Mouse (Mus musculus): ENCODE measurements around the gene Pbsn. TPM values are rescaled to one million over a fixed set of nuclear protein-coding genes. Genes with fewer than 3 reads are reported as not detected.

The Pbsn gene
- not detected for polyA plus RNA-seq (2014; fragmentation: Illumina TruSeq; extraction: RNeasy Lipid Tissue Mini Kit (QIAGEN cat#74804); ENCODE audit: low read depth, low replicate concordance)

GRCm38 (mm10) chrX:77853523-77853922, at the start of gene Pbsn:
Gene Pbsn (minus strand): TSS chrX:77853623.

GRCm38 (mm10) chrX:77864458-77864857, 11.0 kb upstream of the Pbsn start, which contains the start of gene Gm14744:
Gene Gm14744 (plus strand): TSS chrX:77864758.

GRCm38 (mm10) chrX:77796238-77796835, 57.1 kb downstream of the Pbsn start, which contains the start of gene Prkx:
Gene Prkx (minus strand): TSS chrX:77796278.

Other genes with a start within 250 kb of the Pbsn start
- gene Prkx, start 57.3 kb downstream of the Pbsn start, polyA plus RNA-seq (2014; fragmentation: Illumina TruSeq; extraction: RNeasy Lipid Tissue Mini Kit (QIAGEN cat#74804); ENCODE audit: low read depth, low replicate concordance), result 82.0 TPM
- gene Gm14744, start 11.1 kb upstream of the Pbsn start, polyA plus RNA-seq (2014; fragmentation: Illumina TruSeq; extraction: RNeasy Lipid Tissue Mini Kit (QIAGEN cat#74804); ENCODE audit: low read depth, low replicate concordance), result not detected
- gene 5430402E10Rik, start 71.4 kb upstream of the Pbsn start, polyA plus RNA-seq (2014; fragmentation: Illumina TruSeq; extraction: RNeasy Lipid Tissue Mini Kit (QIAGEN cat#74804); ENCODE audit: low read depth, low replicate concordance), result not detected
- gene Obp1a, start 237.8 kb upstream of the Pbsn start, polyA plus RNA-seq (2014; fragmentation: Illumina TruSeq; extraction: RNeasy Lipid Tissue Mini Kit (QIAGEN cat#74804); ENCODE audit: low read depth, low replicate concordance), result not detected